Mouse (Mus musculus): ENCODE measurements around the gene Krt80.
"Not testable (repeated sequence)": the region's sequence is repeated elsewhere in the genome, so short reads cannot be mapped to it uniquely, and the experiment has no call there.

The Krt80 gene

GRCm38 (mm10) chr15:101341797-101342515, 28.0 kb downstream of the Krt80 start:
- DNase-seq (ENCODE audit: low spot score), result peak; percentile 70

GRCm38 (mm10) chr15:101339537-101339936, 30.4 kb downstream of the Krt80 start:
- peak; percentile 89 for DNase-seq (ENCODE audit: low spot score)

GRCm38 (mm10) chr15:101338359-101338758, 31.6 kb downstream of the Krt80 start:
- peak; percentile 80 for DNase-seq (ENCODE audit: low spot score)

DNA sequence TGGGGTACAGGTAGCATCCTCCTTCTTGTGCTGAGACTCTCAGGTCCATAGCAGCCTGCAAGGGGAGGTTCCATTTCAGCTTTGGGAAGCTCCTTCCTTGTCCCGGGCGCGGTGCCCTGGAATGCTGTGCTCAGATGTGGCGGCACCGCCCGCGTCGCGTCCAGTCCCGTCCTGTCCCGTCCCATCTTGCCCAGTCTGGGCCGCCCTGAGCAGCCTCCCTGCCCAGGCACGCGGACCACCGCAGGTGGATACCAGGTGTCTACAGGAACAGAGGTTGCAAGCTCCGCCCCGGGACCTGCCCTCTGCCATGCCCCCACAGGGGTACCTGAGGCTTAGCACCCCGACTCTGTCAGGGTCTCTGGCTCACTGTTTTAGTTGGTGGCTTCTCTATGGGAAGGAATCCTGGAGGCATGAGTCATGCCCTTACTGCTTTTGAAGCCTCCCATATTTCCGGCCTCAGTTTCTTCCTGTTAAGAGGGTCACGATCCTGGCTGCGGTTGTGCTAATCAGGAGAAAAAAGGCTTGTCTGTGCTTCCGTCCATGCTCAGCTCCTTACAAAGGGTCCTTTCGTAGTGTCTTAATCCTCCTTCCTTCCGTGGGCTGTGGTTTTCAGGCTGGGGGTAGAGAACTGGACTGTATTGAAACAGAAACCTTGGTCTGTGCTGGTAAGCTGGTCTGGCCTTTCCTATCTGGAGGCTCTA, 33.3 kb downstream of the Krt80 start:
- no peak for DNase-seq (ENCODE audit: low spot score)

- DNase-seq (ENCODE audit: low spot score), result no peak
Measured at GRCm38 (mm10) chr15:101333648-101334047, 36.3 kb downstream of the Krt80 start.

- no peak for DNase-seq (ENCODE audit: low spot score)
Measured at GRCm38 (mm10) chr15:101333165-101333564, 36.8 kb downstream of the Krt80 start.

DNA sequence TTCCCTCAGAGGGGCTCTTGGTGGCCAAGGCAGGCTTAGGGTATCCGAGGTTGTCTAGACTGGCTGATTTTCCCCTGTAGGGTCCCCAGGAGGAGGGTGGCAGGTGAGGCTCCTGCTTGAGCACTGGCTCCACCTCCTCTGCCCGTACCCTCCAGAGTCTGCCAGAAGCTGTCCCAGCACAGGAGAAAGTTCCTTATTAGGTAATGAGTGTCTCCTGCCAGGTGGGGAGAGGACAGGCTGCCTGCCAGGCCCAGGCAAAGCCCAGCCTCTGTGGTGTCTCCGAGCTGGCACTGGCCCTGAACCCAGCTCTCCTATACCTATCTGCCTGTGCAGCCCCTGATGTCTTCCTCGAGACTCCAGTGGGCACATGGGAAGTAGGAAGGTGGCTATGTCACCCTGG, 37.6 kb downstream of the Krt80 start:
- DNase-seq (ENCODE audit: low spot score), result peak; percentile 79

- peak; percentile 80 for DNase-seq (ENCODE audit: low spot score)
Measured at GRCm38 (mm10) chr15:101331090-101331489, 38.9 kb downstream of the Krt80 start.

GRCm38 (mm10) chr15:101329564-101329892, 40.4 kb downstream of the Krt80 start:
- DNase-seq (ENCODE audit: low spot score), result no peak

DNA sequence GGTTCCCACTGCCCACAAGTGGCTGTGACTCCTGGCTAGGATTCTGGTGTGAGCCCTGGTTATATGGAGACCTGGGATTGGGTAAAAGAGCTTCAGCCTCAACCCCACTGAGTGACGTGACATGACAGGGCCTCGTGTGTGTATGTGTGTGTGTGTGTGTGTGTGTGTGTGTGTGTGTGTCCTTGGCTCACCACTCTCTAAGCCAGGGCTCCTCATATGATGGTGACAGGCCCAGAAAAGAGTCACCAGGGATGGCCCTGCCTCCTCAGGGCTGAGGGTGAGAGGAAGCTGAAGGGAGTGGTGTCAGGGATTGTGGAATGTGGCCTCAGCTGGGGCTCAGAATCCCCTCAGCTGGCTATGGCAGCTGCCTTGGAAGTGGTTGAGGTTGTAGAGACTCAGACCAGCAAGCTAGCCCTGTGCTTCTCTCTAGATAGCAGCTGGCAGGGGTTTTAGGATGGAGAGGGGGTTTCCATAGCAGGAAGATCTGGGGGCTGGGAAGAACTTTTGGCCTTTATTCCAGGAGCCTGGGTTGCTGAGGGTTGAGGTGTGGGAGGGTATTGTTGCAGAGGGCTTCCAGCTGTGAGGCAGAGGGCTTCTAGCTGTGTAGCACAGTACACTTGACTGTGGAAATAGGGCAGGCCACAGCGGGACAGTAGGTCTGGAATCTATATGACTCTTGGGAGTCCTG, 40.9 kb downstream of the Krt80 start:
- DNase-seq (ENCODE audit: low spot score), result no peak

- peak; percentile 93 for DNase-seq (ENCODE audit: low spot score)
Measured at GRCm38 (mm10) chr15:101327282-101327681, 42.7 kb downstream of the Krt80 start.

- DNase-seq (ENCODE audit: low spot score), result no peak
Measured at GRCm38 (mm10) chr15:101325991-101326534, 43.9 kb downstream of the Krt80 start.

- DNase-seq (ENCODE audit: low spot score), result not testable (repeated sequence)
Measured at GRCm38 (mm10) chr15:101324409-101324808, 45.6 kb downstream of the Krt80 start.

DNA sequence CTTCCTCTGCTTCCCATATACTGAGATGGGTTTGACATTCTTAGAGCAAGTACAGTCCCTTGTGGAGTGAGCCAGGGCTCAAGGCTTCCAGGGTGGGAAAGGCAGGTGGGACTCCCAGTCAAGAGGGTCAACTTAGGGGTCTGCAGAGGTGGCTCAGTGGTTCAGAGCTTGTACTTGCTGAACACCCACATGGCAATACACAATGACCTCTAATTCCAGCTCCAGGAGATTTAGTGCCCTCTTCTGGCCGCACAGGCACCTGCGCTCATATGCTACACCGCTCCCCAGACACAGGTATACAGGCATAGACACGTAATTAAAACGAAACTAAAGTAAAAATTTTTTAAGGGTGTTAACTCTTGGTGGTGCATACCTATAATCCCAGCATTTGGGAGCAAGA, 46.5 kb downstream of the Krt80 start:
- no peak for DNase-seq (ENCODE audit: low spot score)

DNA sequence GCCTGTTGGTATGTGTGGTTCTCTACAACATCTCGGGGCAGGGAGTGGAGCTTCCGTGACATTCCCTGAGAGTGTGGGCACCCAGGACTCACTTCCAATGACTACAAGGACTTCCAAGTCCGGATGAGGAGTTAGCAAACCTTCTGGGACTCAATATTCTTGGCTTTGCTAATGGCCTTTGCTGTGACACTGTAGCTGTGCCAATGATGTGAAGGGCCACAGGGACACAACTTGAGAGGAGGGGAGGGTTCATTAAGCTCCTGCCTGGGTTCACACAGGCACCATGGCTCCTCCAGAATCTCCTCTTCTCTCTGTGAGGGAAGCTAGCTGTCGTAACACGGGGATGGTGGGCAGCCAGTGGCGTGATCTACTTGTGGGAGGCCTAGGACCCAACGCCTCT, 47.3 kb downstream of the Krt80 start:
- no peak for DNase-seq (ENCODE audit: low spot score)

- no peak for DNase-seq (ENCODE audit: low spot score)
Measured at GRCm38 (mm10) chr15:101322106-101322505, 47.9 kb downstream of the Krt80 start.

DNA sequence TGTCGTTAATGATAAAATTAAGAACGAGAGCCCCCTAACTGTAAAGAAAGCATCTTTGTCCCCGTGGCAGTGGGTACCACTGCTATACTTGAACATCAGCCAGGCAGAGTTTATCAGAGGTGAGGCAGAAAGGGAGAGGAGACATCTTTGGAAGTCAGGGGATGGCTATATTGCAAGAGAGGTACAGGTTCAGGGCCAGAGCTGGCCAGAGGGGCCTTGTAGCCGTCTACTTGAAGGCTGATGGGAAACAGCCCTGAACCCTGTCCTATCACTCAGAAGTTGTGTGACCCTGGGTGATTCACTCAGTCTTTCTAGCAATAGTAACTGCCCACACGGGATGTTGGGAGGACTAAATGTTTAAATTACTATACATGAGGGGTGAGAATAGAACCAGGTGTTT, 48.8 kb downstream of the Krt80 start:
- no peak for DNase-seq (ENCODE audit: low spot score)

DNA sequence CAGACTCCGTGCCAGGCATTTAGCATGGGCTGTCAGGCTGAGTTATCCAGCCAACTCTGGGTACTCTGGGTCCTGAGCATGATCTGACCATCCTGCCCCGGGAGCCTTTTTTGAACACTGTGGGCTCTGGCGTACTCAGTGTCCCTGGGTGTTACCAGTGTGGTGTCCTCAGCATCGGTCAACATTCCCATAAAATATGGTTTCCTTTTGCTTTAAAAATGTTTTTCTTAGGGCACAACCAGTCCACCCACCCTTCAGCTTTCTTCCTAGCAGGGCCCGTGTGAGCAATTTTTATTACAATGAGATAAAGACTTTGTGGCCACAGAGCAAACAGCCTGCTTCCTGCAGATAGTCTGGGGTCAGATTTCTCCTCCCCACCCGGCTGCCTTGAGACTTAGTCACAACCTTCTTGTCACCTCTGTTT, 49.3 kb downstream of the Krt80 start:
- DNase-seq (ENCODE audit: low spot score), result peak; percentile 62

DNA sequence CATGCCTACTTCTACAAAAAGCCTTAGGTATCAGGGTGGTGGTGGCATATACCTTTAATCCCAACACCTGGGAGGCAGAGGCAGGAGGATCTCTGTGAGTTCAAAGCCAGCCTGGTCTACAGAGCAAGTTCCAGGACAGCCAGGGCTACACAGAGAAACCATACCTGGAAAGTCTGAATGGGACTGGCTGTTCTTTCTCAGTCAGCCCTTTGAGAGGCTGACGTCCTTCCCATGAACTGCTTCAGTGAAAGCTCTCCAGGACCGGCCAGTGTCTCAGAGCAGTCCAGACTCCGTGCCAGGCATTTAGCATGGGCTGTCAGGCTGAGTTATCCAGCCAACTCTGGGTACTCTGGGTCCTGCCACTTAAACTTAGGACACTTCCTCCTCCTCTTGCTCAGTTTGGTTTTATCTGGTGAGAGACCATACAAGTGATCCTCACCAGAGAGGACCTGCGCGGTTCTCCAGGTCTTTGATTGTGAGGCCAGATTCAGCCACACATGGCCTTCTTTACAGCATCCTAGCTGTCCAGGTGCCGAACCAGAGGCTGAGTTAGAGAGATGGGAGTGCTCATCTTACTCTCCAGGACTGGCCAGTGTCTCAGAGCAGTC, 49.8 kb downstream of the Krt80 start:
- DNase-seq (ENCODE audit: low spot score), result no peak

- DNase-seq (ENCODE audit: low spot score), result no peak
Measured at GRCm38 (mm10) chr15:101318889-101319765, 50.8 kb downstream of the Krt80 start.

DNA sequence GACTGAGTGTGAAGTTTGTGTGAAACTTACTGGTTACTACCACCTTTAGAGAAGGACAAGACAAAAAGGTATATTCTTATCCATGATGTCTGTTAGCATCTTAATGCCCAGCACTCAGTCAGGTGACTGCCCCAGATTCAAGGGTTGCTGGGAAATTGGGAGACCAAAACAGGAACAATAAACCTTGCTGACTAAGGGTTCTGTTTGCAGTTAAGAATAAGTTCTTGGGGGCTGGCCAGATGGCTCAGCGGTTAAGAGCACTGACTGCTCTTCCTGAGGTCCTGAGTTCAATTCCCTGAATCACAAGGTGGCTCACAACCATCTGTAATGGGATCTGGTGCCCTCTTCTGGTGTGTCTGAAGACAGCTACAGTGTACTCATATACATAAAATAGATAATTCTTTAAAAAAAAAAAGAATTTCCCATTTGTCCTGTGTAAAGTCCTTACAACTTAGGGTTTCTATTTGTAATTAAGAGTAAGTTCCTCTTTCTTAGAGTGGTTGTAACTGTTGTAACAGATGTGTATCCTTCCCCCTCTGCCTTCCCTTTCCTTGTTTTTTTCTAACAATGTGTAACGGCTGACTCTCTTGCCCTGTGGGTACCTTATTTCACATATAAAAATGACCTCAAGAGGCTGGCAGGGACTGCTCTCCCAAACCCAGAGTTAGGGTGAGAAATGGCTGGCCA, 52.0 kb downstream of the Krt80 start:
- DNase-seq (ENCODE audit: low spot score), result no peak
